Mouse (Mus musculus): Measurements from ENCODE around the gene Fxyd1.

DNA sequence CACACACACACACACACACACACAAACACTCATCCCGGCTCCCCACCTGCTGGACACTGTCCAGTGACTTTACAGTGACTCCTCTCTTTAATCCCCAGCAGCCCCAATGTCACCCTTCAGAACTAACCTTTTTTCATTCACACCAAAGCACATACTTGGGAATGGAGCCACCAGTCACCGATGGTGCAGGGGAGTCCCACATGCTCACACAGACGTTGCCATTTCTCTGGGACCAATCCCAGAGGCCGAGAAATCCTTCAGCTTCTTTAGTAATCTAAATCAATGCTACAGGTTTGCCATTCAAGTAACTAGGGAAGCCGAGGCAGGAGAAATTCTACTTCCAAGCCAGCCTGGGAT, 17.7 kb upstream of the Fxyd1 start:
- no peak for TF ChIP-seq CHD2 (IDR thresholded peaks at IDR 0.05; ENCODE audit: low read depth, low read length)
- no peak for TF ChIP-seq ZC3H11A (IDR thresholded peaks at IDR 0.05; ENCODE audit: borderline replicate concordance, low read depth, low read length)
- no peak for TF ChIP-seq ZNF384 (IDR thresholded peaks at IDR 0.05; ENCODE audit: low read depth, low read length)
- no peak for TF ChIP-seq HCFC1 (IDR thresholded peaks at IDR 0.05; ENCODE audit: borderline replicate concordance, insufficient read depth, low read length)
- TF ChIP-seq MAFK (IDR thresholded peaks at IDR 0.05; ENCODE audit: insufficient read depth, low read depth, low read length) = no peak
